Mouse (Mus musculus) embryo, embryonic 10.5 days (tissue): ENCODE results near the gene Vmn1r122.
"Not testable (repeated sequence)": the region's sequence is repeated elsewhere in the genome, so short reads cannot be mapped to it uniquely, and the experiment has no call there.

Experiments used
- DNase-seq: peaks from one replicate; pipeline ENCODE4 v3.0.0-alpha.2; 2015; ENCODE audit warnings: low spot score

Gene Vmn1r122

GRCm38 (mm10) chr7:21134028-21134427 is at the start of gene Vmn1r122:
Gene Vmn1r122, minus strand, starts transcription at chr7:21134128.
- not testable (repeated sequence) for DNase-seq

- DNase-seq = not testable (repeated sequence)
Observed at GRCm38 (mm10) chr7:21161885-21162284, 28.0 kb upstream of the Vmn1r122 start, which contains the start of gene Vmn1r123. Gene Vmn1r123, plus strand, starts transcription at chr7:21162185.

DNA sequence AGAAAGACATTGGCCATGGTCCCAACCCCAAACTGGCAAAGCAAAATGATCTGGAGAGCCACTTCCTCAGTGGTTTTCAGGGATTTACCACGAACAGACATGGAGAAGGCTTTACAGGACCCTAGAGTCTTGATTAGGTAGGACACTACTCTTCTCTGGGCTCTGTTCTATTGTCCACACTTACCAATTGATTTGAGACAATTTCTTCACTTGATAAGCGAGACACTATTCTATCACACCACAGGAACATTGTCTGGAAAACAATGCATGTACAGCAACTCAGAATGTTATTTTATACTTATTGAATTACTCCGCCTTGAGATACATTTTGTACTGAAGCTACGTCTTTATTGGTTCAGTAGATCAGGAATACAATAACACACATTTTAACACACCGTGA is 35.5 kb downstream of the Vmn1r122 start, which contains the start of gene Vmn1r121:
Vmn1r121 (minus strand) TSS at position 101 of the 400 bp plus-strand sequence.
- not testable (repeated sequence) for DNase-seq
